Mouse (Mus musculus): ENCODE measurements around the gene Rhobtb3. TPM values are rescaled to one million over a fixed set of nuclear protein-coding genes. Genes with fewer than 3 reads are reported as not detected.

Rhobtb3 gene
- not detected for total RNA-seq (2023)

DNA sequence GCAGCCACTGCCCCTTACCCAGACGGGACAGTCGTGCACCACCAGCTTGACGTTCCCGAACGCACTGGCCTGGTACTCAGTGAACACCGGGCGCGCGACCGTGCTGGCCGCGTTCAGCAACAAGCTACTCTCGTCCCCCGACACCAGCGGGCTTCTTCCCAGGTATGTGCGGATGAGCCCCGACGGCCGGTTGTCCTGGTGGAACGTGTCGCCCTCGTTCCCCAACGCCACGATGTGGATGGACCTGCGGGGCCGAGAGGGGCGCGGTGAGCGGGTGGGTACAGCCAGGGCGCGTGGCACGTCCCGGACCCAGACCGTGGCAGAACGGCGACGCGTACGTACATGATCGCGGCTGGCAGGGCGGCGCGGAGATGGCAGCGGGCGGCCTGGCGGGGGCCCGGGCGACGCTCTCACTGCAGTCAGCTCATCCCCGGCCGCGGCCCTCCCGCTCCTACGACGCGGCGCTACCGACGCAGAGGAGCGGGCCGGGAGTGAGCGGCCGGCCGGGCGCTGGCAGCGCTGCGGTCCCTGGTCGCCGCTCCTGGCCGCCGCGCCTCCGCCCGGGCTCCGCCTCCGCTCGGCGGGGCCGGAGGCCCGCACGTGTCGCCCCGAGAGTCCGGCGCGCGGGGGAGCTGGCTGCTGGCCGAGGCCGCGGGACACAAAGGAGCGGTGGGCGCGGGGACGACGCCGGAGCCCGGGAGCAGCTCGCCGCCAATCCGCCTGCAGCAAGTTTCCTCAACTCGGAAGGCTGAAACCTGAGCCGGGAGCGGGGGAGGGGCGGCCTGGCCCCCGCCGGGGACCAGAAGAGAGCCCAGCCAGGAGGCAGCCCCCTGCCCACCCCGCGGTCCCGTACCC lies at the start of gene Rhobtb3:
Gene Rhobtb3 (minus strand): TSS at position 737 of the 855 bp plus-strand sequence.

DNA sequence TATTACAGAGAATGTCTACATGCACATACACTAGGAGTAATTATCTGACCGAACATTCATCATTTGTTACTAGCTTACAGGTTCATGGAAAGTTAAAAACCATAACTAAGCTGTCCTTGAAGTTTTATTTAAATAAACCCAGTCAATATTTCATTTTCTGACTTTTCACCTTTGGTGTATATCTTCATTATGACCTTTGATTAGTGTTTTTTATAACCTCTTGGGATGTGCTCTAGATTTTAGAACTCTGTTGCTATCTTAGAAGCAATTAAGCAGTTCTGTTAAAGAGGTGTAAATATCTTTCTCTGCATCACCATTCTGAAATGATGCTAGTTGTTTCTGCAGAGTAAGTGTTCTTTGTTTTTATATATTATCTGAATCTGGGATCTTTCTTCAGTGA lies 23.1 kb upstream of the Rhobtb3 start, which contains the start of gene Spata9:
Gene Spata9 (plus strand): TSS at position 301 of the 400 bp plus-strand sequence.

GRCm38 (mm10) chr13:75839719-75840481 lies 103.8 kb downstream of the Rhobtb3 start, which contains the start of gene Glrx:
TSS of gene Glrx (plus strand) at chr13:75839868.

Other genes starting within 250 kb of the Rhobtb3 start
- gene Ell2, start 237.2 kb downstream of the Rhobtb3 start, total RNA-seq (2023) = 4.9 TPM
- gene Glrx, start 104.1 kb downstream of the Rhobtb3 start, total RNA-seq (2023) = 12.8 TPM
- not detected for gene Spata9, start 23.2 kb upstream of the Rhobtb3 start, total RNA-seq (2023)
- 8.4 TPM for gene Rfesd, start 74.8 kb upstream of the Rhobtb3 start, total RNA-seq (2023)
- not detected for gene Gpr150, start 113.1 kb upstream of the Rhobtb3 start, total RNA-seq (2023)
- gene Arsk, start 154.7 kb upstream of the Rhobtb3 start, total RNA-seq (2023) = 9.1 TPM
- gene Ttc37, start 154.8 kb upstream of the Rhobtb3 start, total RNA-seq (2023) = 25.9 TPM